In genomic region chr13:16016506-16016905, GRCm38 (mm10) we compare ENCODE assay signal across 11 mouse cellular contexts. TPM values are rescaled to one million over a fixed set of nuclear protein-coding genes. Genes with fewer than 3 reads are reported as not detected.
DNase-seq lines count a peak whose midpoint lies in the region; ATAC-seq and TF ChIP-seq lines count a peak whose summit lies in the region.
"Had no signal": no experiment of that assay in that cellular context is flagged by ENCODE, and none has a peak within 500 bp of the region (broad histone marks: within the 10 kb centered on the region; RNA-seq: fewer than 3 reads in every experiment).

No protein-coding gene starts in this region.

- WGBS in heart, embryonic 10.5 days, result 17% methylated on average over 1 of the region's 2 CpGs
- WGBS in limb, embryonic 14.5 days, result 0% methylated on average over 1 of the region's 2 CpGs

- no peak for TF ChIP-seq CTCF in brain, embryonic 14.5 days (IDR thresholded peaks at IDR 0.05; ENCODE audit: borderline replicate concordance, extremely low read depth, insufficient read depth, insufficient read length)

- H3K4me3 ChIP-seq in heart, embryonic 10.5 days, result peak overlapping the region; percentile 62; the same call in 1 of the 2 replicates
- peak overlapping the region; percentile 69 for H3K4me3 ChIP-seq in megakaryocyte, embryonic 14.5 days (replicated peaks)
- H3K4me3 ChIP-seq in limb, embryonic 14.5 days (replicated peaks; ENCODE audit: low read length), result no peak overlapping the region

- H3K4me2 ChIP-seq in limb, embryonic 14.5 days (replicated peaks; ENCODE audit: low read depth, low read length, severe bottlenecking), result no peak overlapping the region; the same call in 1 of the 2 replicates

- H3K27me3 ChIP-seq in heart, embryonic 10.5 days (ENCODE audit: insufficient read depth, poor library complexity, severe bottlenecking), result peaks cover 44% of the 10 kb centered on the region
- peaks cover 46% of the 10 kb centered on the region for H3K27me3 ChIP-seq in megakaryocyte, embryonic 14.5 days (replicated peaks)
- peaks cover 15% of the 10 kb centered on the region; the same call in 1 of the 2 replicates for H3K27me3 ChIP-seq in limb, embryonic 14.5 days (ENCODE audit: control insufficient read depth, insufficient read depth, low read length)

- DNase-seq in heart, embryonic 10.5 days (ENCODE audit: low spot score), result no peak
- no peak for DNase-seq in heart, postnatal 25 days (ENCODE audit: low spot score)
- DNase-seq in brain, embryonic 14.5 days (ENCODE audit: low read depth), result peak; percentile 49
- DNase-seq in limb, embryonic 14.5 days (ENCODE audit: low spot score), result peak; percentile 23
- DNase-seq in left cerebral cortex, postnatal 14 days (ENCODE audit: low spot score in 2 of 2), result no peak
- no peak for DNase-seq in left cerebral cortex, postnatal 4 days
- DNase-seq: kidney, adult 9 months; thymus, postnatal 4 days had no signal

- peaks cover 15% of the 10 kb centered on the region; the same call in 1 of the 2 replicates for H3K4me1 ChIP-seq in heart, embryonic 10.5 days
- peaks cover 21% of the 10 kb centered on the region for H3K4me1 ChIP-seq in megakaryocyte, embryonic 14.5 days
- H3K4me1 ChIP-seq in limb, embryonic 14.5 days (ENCODE audit: control insufficient read depth, insufficient read depth, low read length), result peaks cover 18% of the 10 kb centered on the region

- no peaks in the 10 kb centered on the region for H3K36me3 ChIP-seq in heart, embryonic 10.5 days
- H3K36me3 ChIP-seq in megakaryocyte, embryonic 14.5 days (replicated peaks; ENCODE audit: low read length), result no peaks in the 10 kb centered on the region
- no peaks in the 10 kb centered on the region for H3K36me3 ChIP-seq in limb, embryonic 14.5 days (ENCODE audit: control insufficient read depth, insufficient read depth, low read length)

- no peak for TF ChIP-seq POLR2A in brain, embryonic 14.5 days (IDR thresholded peaks at IDR 0.05; ENCODE audit: borderline replicate concordance, extremely low read depth, insufficient read depth, insufficient read length, poor library complexity, severe bottlenecking)
- TF ChIP-seq POLR2A in limb, embryonic 14.5 days (IDR thresholded peaks at IDR 0.05; ENCODE audit: borderline replicate concordance, extremely low read depth, insufficient read depth, insufficient read length), result no peak

- no peak overlapping the region for H3K9ac ChIP-seq in limb, embryonic 14.5 days (ENCODE audit: low read depth, low read length, severe bottlenecking)

- no peak overlapping the region for H3K27ac ChIP-seq in heart, embryonic 10.5 days
- H3K27ac ChIP-seq in limb, embryonic 14.5 days (replicated peaks; ENCODE audit: low read depth, low read length), result no peak overlapping the region

- intact Hi-C loops in heart, postnatal 25 days (cut with DNase I), result loop anchor here (10.0 kb wide), 1 partner anchor 808 kb away; no protein-coding TSS in a partner anchor
- intact Hi-C loops in left cerebral cortex, postnatal 14 days (cut with DNase I), result loop anchor here (10.0 kb wide), 3 partner anchors 338 to 948 kb away; no protein-coding TSS in a partner anchor
- intact Hi-C loops in left cerebral cortex, postnatal 4 days (cut with DNase I), result loop anchor here (10.0 kb wide), 1 partner anchor 948 kb away; no protein-coding TSS in a partner anchor

- no peak for ATAC-seq in megakaryocyte, adult 5-6 weeks (ENCODE audit: poor library complexity, severe bottlenecking)
- ATAC-seq in limb, embryonic 14.5 days (ENCODE audit: low FRiP score, low read depth), result no peak
- ATAC-seq: CD4-positive, CD25-positive, alpha-beta regulatory T cell, adult 4 months had no signal

- no peaks in the 10 kb centered on the region for H3K9me3 ChIP-seq in heart, embryonic 10.5 days
- no peaks in the 10 kb centered on the region for H3K9me3 ChIP-seq in megakaryocyte, embryonic 14.5 days
- no peaks in the 10 kb centered on the region for H3K9me3 ChIP-seq in limb, embryonic 14.5 days (ENCODE audit: control insufficient read depth, low read length)

RNA-seq across cellular contexts. Expression of gene Inhba, which starts 4.9 kb away (rescaled TPM):
- 4.1 and 5.5 TPM in 2 replicates for polyA plus RNA-seq in heart, embryonic 10.5 days (2016; fragmentation: Nextera tagmentation; extraction: Ambion mirVana)
- total RNA-seq in heart, postnatal 25 days (2021), result 1 to 10 TPM; 3.1 to 3.8 TPM
- 0.03 and 1.1 TPM in 2 replicates for polyA plus RNA-seq in megakaryocyte, embryonic 14.5 days (2012; ENCODE audit: insufficient read depth, low replicate concordance)
- total RNA-seq in megakaryocyte, adult 5-6 weeks (2015), result 6.1 and 9.2 TPM in 2 replicates
- 2.6 and 5.4 TPM in 2 replicates for total RNA-seq in megakaryocyte, adult 5-6 weeks (2017)
- polyA plus RNA-seq in brain, embryonic 14.5 days (2012; rRNA removed), result 0.52 and 1.2 TPM in 2 replicates
- polyA plus RNA-seq in limb, embryonic 14.5 days (2012; rRNA removed), result 5.2 and 5.7 TPM in 2 replicates
- polyA plus RNA-seq in limb, embryonic 14.5 days (2014; fragmentation: Nextera tagmentation; extraction: Ambion mirVana), result 10.0 and 11.5 TPM in 2 replicates
- total RNA-seq in left cerebral cortex, postnatal 14 days (2021), result 10 to 100 TPM in 1 of 2 experiments, 1 to 10 TPM in 1; 8.2 to 12.1 TPM
- total RNA-seq in left cerebral cortex, postnatal 4 days (2021), result 10 to 100 TPM; 27.4 to 31.8 TPM
- polyA plus RNA-seq: CD4-positive, CD25-positive, alpha-beta regulatory T cell, adult 4 months had no signal

Comparison
In these comparisons a context has a peak if more than half of its experiments do, and no peak if none do; other contexts are left out.
1. DNase-seq: peak in brain, embryonic 14.5 days (single experiment) and limb, embryonic 14.5 days (single experiment); none in heart, embryonic 10.5 days (single experiment), heart, postnatal 25 days (single experiment), left cerebral cortex, postnatal 14 days (0 of 2) and left cerebral cortex, postnatal 4 days (single experiment).